In genomic region chr16:7187788-7188187, GRCm38 (mm10) we compare ENCODE assay signal across 12 mouse cellular contexts.
DNase-seq lines count a peak whose midpoint lies in the region; ATAC-seq and TF ChIP-seq lines count a peak whose summit lies in the region.
"Had no signal": no experiment of that assay in that cellular context is flagged by ENCODE, and none has a peak within 500 bp of the region (broad histone marks: within the 10 kb centered on the region; RNA-seq: fewer than 3 reads in every experiment).

No protein-coding gene starts in this region.

- no peak for TF ChIP-seq EP300 in stomach, postnatal 0 days (optimal IDR thresholded peaks at IDR 0.05)

- no peaks in the 10 kb centered on the region for H3K27me3 ChIP-seq in forebrain, embryonic 11.5 days (ENCODE audit: control insufficient read depth, insufficient read depth, low read length)
- no peaks in the 10 kb centered on the region for H3K27me3 ChIP-seq in forebrain, embryonic 10.5 days (ENCODE audit: poor library complexity, severe bottlenecking)
- no peaks in the 10 kb centered on the region for H3K27me3 ChIP-seq in embryonic facial prominence, embryonic 11.5 days (ENCODE audit: control insufficient read depth, insufficient read depth, low read length)
- H3K27me3 ChIP-seq in stomach, postnatal 0 days (ENCODE audit: control insufficient read depth, insufficient read depth, low read length) = no peaks in the 10 kb centered on the region

- no peak overlapping the region for H3K4me2 ChIP-seq in forebrain, embryonic 11.5 days (ENCODE audit: low read depth, low read length, severe bottlenecking)
- H3K4me2 ChIP-seq in embryonic facial prominence, embryonic 11.5 days (ENCODE audit: low read depth, low read length) = no peak overlapping the region
- no peak overlapping the region for H3K4me2 ChIP-seq in stomach, postnatal 0 days (replicated peaks; ENCODE audit: low read depth)

- peak; percentile 57 for DNase-seq in forebrain, embryonic 11.5 days (ENCODE audit: low spot score)
- no peak for DNase-seq in forebrain, embryonic 10.5 days (ENCODE audit: extremely low spot score, low spot score)
- peak; percentile 87 for DNase-seq in brain, embryonic 14.5 days (ENCODE audit: low read depth)
- peak; percentile 62 for DNase-seq in embryonic facial prominence, embryonic 11.5 days (ENCODE audit: low spot score)
- DNase-seq in layer of hippocampus, adult 9-11 months = peak; percentile 47
- DNase-seq in stomach, postnatal 0 days (ENCODE audit: low spot score) = no peak
- DNase-seq in gastrocnemius, adult 18-20 months (ENCODE audit: low spot score) = no peak
- DNase-seq in urinary bladder, postnatal 4 days (ENCODE audit: low spot score in 2 of 2) = no peak
- DNase-seq: heart, adult 18-20 months; kidney, postnatal 14 days; lung, adult 2 months; thymus, adult 18-20 months had no signal

- H3K9ac ChIP-seq in forebrain, embryonic 11.5 days (ENCODE audit: low read length) = no peak overlapping the region
- no peak overlapping the region for H3K9ac ChIP-seq in embryonic facial prominence, embryonic 11.5 days (replicated peaks; ENCODE audit: low read length)
- H3K9ac ChIP-seq in stomach, postnatal 0 days (ENCODE audit: low read length) = no peak overlapping the region

- H3K4me1 ChIP-seq in forebrain, embryonic 11.5 days (replicated peaks; ENCODE audit: control insufficient read depth, insufficient read depth, low read length) = no peaks in the 10 kb centered on the region
- 0 out of 2 replicates have a peak, but pooled peaks cover 9% of the 10 kb centered on the region for H3K4me1 ChIP-seq in forebrain, embryonic 10.5 days
- no peaks in the 10 kb centered on the region for H3K4me1 ChIP-seq in embryonic facial prominence, embryonic 11.5 days (ENCODE audit: control insufficient read depth, insufficient read depth, low read length)
- H3K4me1 ChIP-seq in stomach, postnatal 0 days (replicated peaks; ENCODE audit: control insufficient read depth, insufficient read depth) = no peaks in the 10 kb centered on the region

- no peak overlapping the region for H3K4me3 ChIP-seq in forebrain, embryonic 11.5 days (ENCODE audit: low read depth, low read length)
- no peak overlapping the region for H3K4me3 ChIP-seq in forebrain, embryonic 10.5 days
- H3K4me3 ChIP-seq in embryonic facial prominence, embryonic 11.5 days (ENCODE audit: low read depth, low read length) = no peak overlapping the region
- H3K4me3 ChIP-seq in stomach, postnatal 0 days (ENCODE audit: low read depth, low read length) = no peak overlapping the region

- no peak for ATAC-seq in forebrain, embryonic 11.5 days (replicated peaks; ENCODE audit: low FRiP score)
- no peak for ATAC-seq in embryonic facial prominence, embryonic 11.5 days (replicated peaks; ENCODE audit: insufficient number of reproducible peaks, low FRiP score, low TSS enrichment, low read depth)
- no peak for ATAC-seq in stomach, postnatal 0 days (ENCODE audit: low FRiP score, low TSS enrichment)

- no peak for TF ChIP-seq POLR2A in brain, embryonic 14.5 days (IDR thresholded peaks at IDR 0.05; ENCODE audit: borderline replicate concordance, extremely low read depth, insufficient read depth, insufficient read length, poor library complexity, severe bottlenecking)

- H3K27ac ChIP-seq in forebrain, embryonic 11.5 days (ENCODE audit: low read depth, low read length) = no peak overlapping the region
- H3K27ac ChIP-seq in forebrain, embryonic 10.5 days = no peak overlapping the region
- H3K27ac ChIP-seq in embryonic facial prominence, embryonic 11.5 days (replicated peaks; ENCODE audit: low read depth, low read length) = no peak overlapping the region
- no peak overlapping the region for H3K27ac ChIP-seq in stomach, postnatal 0 days (replicated peaks)

- WGBS in forebrain, embryonic 11.5 days = 50% methylated on average over 2 of the region's 2 CpGs
- WGBS in forebrain, embryonic 10.5 days = 76% methylated on average over 2 of the region's 2 CpGs
- WGBS in embryonic facial prominence, embryonic 11.5 days = 32% methylated on average over 2 of the region's 2 CpGs
- 37% methylated on average over 2 of the region's 2 CpGs for whole genome bisulfite sequencing in stomach, postnatal 0 days

- no peak for TF ChIP-seq CTCF in brain, embryonic 14.5 days (IDR thresholded peaks at IDR 0.05; ENCODE audit: borderline replicate concordance, extremely low read depth, insufficient read depth, insufficient read length)
- TF ChIP-seq CTCF in stomach, postnatal 0 days (IDR thresholded peaks at IDR 0.05; ENCODE audit: low read depth) = no peak

- H3K36me3 ChIP-seq in forebrain, embryonic 11.5 days (ENCODE audit: control insufficient read depth, insufficient read depth, low read length) = no peaks in the 10 kb centered on the region
- H3K36me3 ChIP-seq in forebrain, embryonic 10.5 days (replicated peaks) = no peaks in the 10 kb centered on the region
- H3K36me3 ChIP-seq in embryonic facial prominence, embryonic 11.5 days (replicated peaks; ENCODE audit: control insufficient read depth, insufficient read depth, low read depth, low read length) = no peaks in the 10 kb centered on the region
- H3K36me3 ChIP-seq in stomach, postnatal 0 days (ENCODE audit: control insufficient read depth, insufficient read depth, low read length) = no peaks in the 10 kb centered on the region

- no peaks in the 10 kb centered on the region for H3K9me3 ChIP-seq in forebrain, embryonic 11.5 days (ENCODE audit: control insufficient read depth, low read length)
- no peaks in the 10 kb centered on the region for H3K9me3 ChIP-seq in forebrain, embryonic 10.5 days
- no peaks in the 10 kb centered on the region for H3K9me3 ChIP-seq in embryonic facial prominence, embryonic 11.5 days (replicated peaks; ENCODE audit: control insufficient read depth, low read length)
- H3K9me3 ChIP-seq in stomach, postnatal 0 days (ENCODE audit: control insufficient read depth, low read length) = no peaks in the 10 kb centered on the region

Comparison
In these comparisons a context has a peak if more than half of its experiments do, and no peak if none do; other contexts are left out.
1. DNase-seq: peak in forebrain, embryonic 11.5 days (single experiment), brain, embryonic 14.5 days (single experiment), embryonic facial prominence, embryonic 11.5 days (single experiment) and layer of hippocampus, adult 9-11 months (single experiment); none in forebrain, embryonic 10.5 days (single experiment), stomach, postnatal 0 days (single experiment), gastrocnemius, adult 18-20 months (single experiment) and urinary bladder, postnatal 4 days (0 of 2).